Mouse (Mus musculus) adrenal gland, adult 8-10 months (tissue): ENCODE results near the gene Jph3. TPM values are rescaled to one million over a fixed set of nuclear protein-coding genes. Genes with fewer than 3 reads are reported as not detected.

Experiments
- DNase-seq: peaks from one replicate; pipeline ENCODE4 v3.0.0; 2022
- total RNA-seq, 4 experiments: library from RNA; stranded (reverse); gene quantifications; 2 replicates each; pipeline ENCODE4 v1.2.4; 2022

Gene Jph3
- total RNA-seq, 4 experiments from 2014 or later, result 3.2 to 6.1 (median 4.6) TPM

GRCm38 (mm10) chr8:121730170-121730569 lies 747 bp downstream of the Jph3 start:
- no peak for DNase-seq

GRCm38 (mm10) chr8:121730646-121731045 lies 1.2 kb downstream of the Jph3 start:
- DNase-seq, result no peak

GRCm38 (mm10) chr8:121731060-121731459 lies 1.6 kb downstream of the Jph3 start:
- DNase-seq, result no peak

GRCm38 (mm10) chr8:121731471-121732333 lies 2.3 kb downstream of the Jph3 start:
- no peak for DNase-seq

GRCm38 (mm10) chr8:121732334-121732665 lies 2.9 kb downstream of the Jph3 start:
- no peak for DNase-seq

GRCm38 (mm10) chr8:121734262-121734661 lies 4.8 kb downstream of the Jph3 start:
- no peak for DNase-seq

GRCm38 (mm10) chr8:121736236-121736635 lies 6.8 kb downstream of the Jph3 start:
- DNase-seq, result peak; percentile 13

- no peak for DNase-seq
Measured at GRCm38 (mm10) chr8:121740721-121741120, 11.3 kb downstream of the Jph3 start.

GRCm38 (mm10) chr8:121749501-121749900 lies 20.1 kb downstream of the Jph3 start:
- DNase-seq, result no peak

- no peak for DNase-seq
Measured at GRCm38 (mm10) chr8:121750512-121750911, 21.1 kb downstream of the Jph3 start.

GRCm38 (mm10) chr8:121751407-121751806 lies 22.0 kb downstream of the Jph3 start:
- peak; percentile 17 for DNase-seq

- no peak for DNase-seq
Measured at GRCm38 (mm10) chr8:121758470-121758869, 29.0 kb downstream of the Jph3 start.

GRCm38 (mm10) chr8:121760484-121760883 lies 31.1 kb downstream of the Jph3 start:
- DNase-seq, result no peak

GRCm38 (mm10) chr8:121761480-121761879 lies 32.1 kb downstream of the Jph3 start:
- DNase-seq, result peak; percentile 4

GRCm38 (mm10) chr8:121762999-121763699 lies 33.7 kb downstream of the Jph3 start:
- DNase-seq, result no peak

- DNase-seq, result no peak
Measured at GRCm38 (mm10) chr8:121763700-121764013, 34.2 kb downstream of the Jph3 start.

GRCm38 (mm10) chr8:121765594-121766138 lies 36.2 kb downstream of the Jph3 start:
- DNase-seq, result no peak

GRCm38 (mm10) chr8:121769095-121769494 lies 39.7 kb downstream of the Jph3 start:
- DNase-seq, result no peak

GRCm38 (mm10) chr8:121769621-121770020 lies 40.2 kb downstream of the Jph3 start:
- no peak for DNase-seq

GRCm38 (mm10) chr8:121770845-121771752 lies 41.7 kb downstream of the Jph3 start:
- no peak for DNase-seq

GRCm38 (mm10) chr8:121773876-121774275 lies 44.5 kb downstream of the Jph3 start:
- DNase-seq, result no peak

GRCm38 (mm10) chr8:121782493-121782892 lies 53.1 kb downstream of the Jph3 start:
- no peak for DNase-seq

- no peak for DNase-seq
Measured at GRCm38 (mm10) chr8:121786542-121786941, 57.1 kb downstream of the Jph3 start.
